Mouse (Mus musculus) heart, postnatal 0 days (tissue): Measurements from ENCODE around the gene Nkx1-2. TPM values are rescaled to one million over a fixed set of nuclear protein-coding genes. Genes with fewer than 3 reads are reported as not detected.

ENCODE experiments used
- ATAC-seq: fragments of 200-750 bp; cut with Nextera tagmentation; 2 replicates; pipeline ENCODE4 v1.8.0; 2017; ENCODE audit warnings: low read depth, moderate number of reproducible peaks, moderate library complexity; ENCODE audit not compliant: insufficient read depth
- DNase-seq: peaks from one replicate; pipeline ENCODE4 v3.0.0-alpha.2; 2016; ENCODE audit warnings: low spot score
- H3K27ac ChIP-seq: fragments of 300-500 bp; sonication (generic); 2 replicates; pipeline ENCODE4 v1.5.1; 2014; ENCODE audit warnings: low read depth, mild to moderate bottlenecking
- H3K27me3 ChIP-seq: fragments of 300-500 bp; sonication (generic); 2 replicates; pipeline ENCODE4 v1.6.1; 2014; ENCODE audit warnings: low read length, mixed read lengths; ENCODE audit not compliant: control insufficient read depth, insufficient read depth
- H3K36me3 ChIP-seq: fragments of 300-500 bp; sonication (generic); replicated peaks from 2 replicates; pipeline ENCODE4 v1.6.1; 2014; ENCODE audit warnings: low read length, mixed read lengths; ENCODE audit not compliant: control insufficient read depth, insufficient read depth
- H3K4me1 ChIP-seq: fragments of 300-500 bp; sonication (generic); 2 replicates; pipeline ENCODE4 v1.6.1; 2014; ENCODE audit warnings: antibody characterized with exemption; ENCODE audit not compliant: control insufficient read depth, insufficient read depth
- H3K4me2 ChIP-seq: fragments of 300-500 bp; sonication (generic); 2 replicates; pipeline ENCODE4 v1.6.1; 2014; ENCODE audit warnings: low read depth, mild to moderate bottlenecking, low read length, moderate library complexity
- H3K4me3 ChIP-seq: fragments of 300-500 bp; sonication (generic); 2 replicates; pipeline ENCODE4 v1.5.1; 2014; ENCODE audit warnings: low read depth, low read length
- H3K9ac ChIP-seq: fragments of 300-500 bp; sonication (generic); replicated peaks from 2 replicates; pipeline ENCODE4 v1.6.1; 2014; ENCODE audit warnings: low read depth, low read length, mixed read lengths
- H3K9me3 ChIP-seq: fragments of 300-500 bp; sonication (generic); replicated peaks from 2 replicates; pipeline ENCODE4 v1.6.1; 2016; ENCODE audit warnings: low read length; ENCODE audit not compliant: control insufficient read depth
- CTCF ChIP-seq: IDR thresholded peaks from 2 replicates; pipeline ENCODE4 v1.5.1; 2016; ENCODE audit warnings: antibody characterized with exemption, control low read depth, low read depth
- EP300 ChIP-seq: IDR thresholded peaks from 2 replicates; pipeline ENCODE4 v1.6.1; 2016; ENCODE audit warnings: antibody characterized with exemption, low read depth
- WGBS: fragments of 180-500 bp; shearing (Covaris S2); extraction: QIAGEN DNeasy Blood & Tissue Kit; methylation state at CpG from one replicate; pipeline ENCODE4 v1.1.7; 2014; 5-methylcytosine and 5-hydroxymethylcytosine counted together
- polyA plus RNA-seq: library from polyadenylated mRNA; unstranded; fragments of >200 nt; fragmentation: Nextera tagmentation; extraction: Ambion mirVana; gene quantifications from 2 replicates; pipeline ENCODE4 v1.2.1, GENCODE M21; 2015
- total RNA-seq: library from RNA; depleted of rRNA; stranded (reverse); fragments of >200 nt; gene quantifications from 2 replicates; pipeline ENCODE4 v1.2.3, GENCODE M21; 2014; ENCODE audit warnings: low replicate concordance

Gene Nkx1-2
- total and polyA plus RNA-seq, 2 experiments from 2014 or later = not detected

- no peaks in the 10 kb centered on the region for H3K36me3 ChIP-seq
- peaks cover 40% of the 10 kb centered on the region for H3K27me3 ChIP-seq
- no peak overlapping the region for H3K9ac ChIP-seq
- no peak for DNase-seq
- no peak overlapping the region for H3K4me3 ChIP-seq
- no peak overlapping the region for H3K27ac ChIP-seq
- 90% methylated on average over 2 of the region's 2 CpGs for WGBS
- TF ChIP-seq EP300 (no peak), CTCF (no peak)
- peaks cover 11% of the 10 kb centered on the region for H3K4me1 ChIP-seq
- H3K9me3 ChIP-seq = no peaks in the 10 kb centered on the region
- no peak for ATAC-seq
- H3K4me2 ChIP-seq = no peak overlapping the region
Measured at GRCm38 (mm10) chr7:132594325-132594724, 5.1 kb downstream of the Nkx1-2 start.

- Histone ChIP-seq H3K4me1 (peaks cover 7% of the 10 kb centered on the region), H3K27me3 (peaks cover 34% of the 10 kb centered on the region), H3K9ac (no peak overlapping the region), H3K27ac (no peak overlapping the region), H3K4me2 (no peak overlapping the region), H3K9me3 (no peaks in the 10 kb centered on the region), H3K36me3 (no peaks in the 10 kb centered on the region), H3K4me3 (no peak overlapping the region)
- DNase-seq = no peak
- TF ChIP-seq CTCF (no peak), EP300 (no peak)
- WGBS = 70% methylated on average over 2 of the region's 2 CpGs
- no peak for ATAC-seq
Measured at GRCm38 (mm10) chr7:132593762-132594161, 5.7 kb downstream of the Nkx1-2 start.

GRCm38 (mm10) chr7:132589610-132590009 lies 9.8 kb downstream of the Nkx1-2 start:
- Histone ChIP-seq H3K36me3 (no peaks in the 10 kb centered on the region), H3K27ac (no peak overlapping the region), H3K4me2 (no peak overlapping the region), H3K27me3 (no peaks in the 10 kb centered on the region), H3K4me3 (no peak overlapping the region), H3K9me3 (no peaks in the 10 kb centered on the region), H3K9ac (no peak overlapping the region), H3K4me1 (0 out of 2 replicates have a peak, but pooled peaks cover 5% of the 10 kb centered on the region)
- ATAC-seq (no peak), DNase-seq (no peak)
- 56% methylated on average over 5 of the region's 5 CpGs for WGBS
- TF ChIP-seq CTCF (no peak), EP300 (no peak)

GRCm38 (mm10) chr7:132587167-132587566 lies 12.3 kb downstream of the Nkx1-2 start:
- no peak for TF ChIP-seq EP300
- no peak for TF ChIP-seq CTCF
- Histone ChIP-seq H3K4me2 (no peak overlapping the region), H3K9ac (no peak overlapping the region), H3K27ac (no peak overlapping the region), H3K27me3 (no peaks in the 10 kb centered on the region), H3K4me1 (0 out of 2 replicates have a peak, but pooled peaks cover 5% of the 10 kb centered on the region), H3K9me3 (no peaks in the 10 kb centered on the region), H3K36me3 (no peaks in the 10 kb centered on the region), H3K4me3 (no peak overlapping the region)
- 55% methylated on average over 5 of the region's 5 CpGs for WGBS
- ATAC-seq (no peak), DNase-seq (no peak)

- H3K27me3 ChIP-seq = no peaks in the 10 kb centered on the region
- H3K9ac ChIP-seq = no peak overlapping the region
- H3K4me3 ChIP-seq = no peak overlapping the region
- H3K27ac ChIP-seq = no peak overlapping the region
- H3K4me1 ChIP-seq = 0 out of 2 replicates have a peak, but pooled peaks cover 5% of the 10 kb centered on the region
- 30% methylated on average over 3 of the region's 3 CpGs for WGBS
- ATAC-seq = no peak
- H3K9me3 ChIP-seq = no peaks in the 10 kb centered on the region
- no peak for DNase-seq
- H3K4me2 ChIP-seq = no peak overlapping the region
- no peak for TF ChIP-seq EP300
- TF ChIP-seq CTCF = no peak
- no peaks in the 10 kb centered on the region for H3K36me3 ChIP-seq
Measured at GRCm38 (mm10) chr7:132585695-132586491, 13.5 kb downstream of the Nkx1-2 start.

- no peak overlapping the region for H3K4me3 ChIP-seq
- WGBS = 86% methylated on average over 2 of the region's 2 CpGs
- H3K36me3 ChIP-seq = no peaks in the 10 kb centered on the region
- ATAC-seq (no peak), DNase-seq (no peak)
- no peak overlapping the region for H3K4me2 ChIP-seq
- no peak overlapping the region for H3K9ac ChIP-seq
- no peaks in the 10 kb centered on the region for H3K9me3 ChIP-seq
- H3K27me3 ChIP-seq = no peaks in the 10 kb centered on the region
- no peak for TF ChIP-seq EP300
- H3K27ac ChIP-seq = no peak overlapping the region
- H3K4me1 ChIP-seq = 0 out of 2 replicates have a peak, but pooled peaks cover 9% of the 10 kb centered on the region
Measured at GRCm38 (mm10) chr7:132581441-132581840, 18.0 kb downstream of the Nkx1-2 start.
